Mouse (Mus musculus) midbrain, embryonic 14.5 days (tissue): ENCODE measurements around the gene 1600002K03Rik. TPM values are rescaled to one million over a fixed set of nuclear protein-coding genes. Genes with fewer than 3 reads are reported as not detected.

Experiments used
- ATAC-seq: fragments of 200-750 bp; cut with Nextera tagmentation; 2 replicates; pipeline ENCODE4 v1.8.0; 2017; ENCODE audit warnings: moderate number of reproducible peaks, moderate library complexity; ENCODE audit not compliant: low FRiP score, low TSS enrichment
- DNase-seq: peaks from one replicate; pipeline ENCODE4 v3.0.0-alpha.2; 2015
- H3K27ac ChIP-seq: fragments of 300-500 bp; sonication (generic); replicated peaks from 2 replicates; pipeline ENCODE4 v1.5.1; 2014; ENCODE audit warnings: mild to moderate bottlenecking, low read depth, low read length, moderate library complexity
- H3K27me3 ChIP-seq: fragments of 300-500 bp; sonication (generic); 2 replicates; pipeline ENCODE4 v1.6.1; 2014; ENCODE audit warnings: low read length, control low read depth, mixed read lengths; ENCODE audit not compliant: control insufficient read depth, insufficient read depth
- H3K36me3 ChIP-seq: fragments of 300-500 bp; sonication (generic); 2 replicates; pipeline ENCODE4 v1.6.1; 2014; ENCODE audit warnings: low read length, control low read depth; ENCODE audit not compliant: control insufficient read depth, insufficient read depth
- H3K4me1 ChIP-seq: fragments of 300-500 bp; sonication (generic); 2 replicates; pipeline ENCODE4 v1.6.1; 2014; ENCODE audit warnings: mild to moderate bottlenecking, antibody characterized with exemption, low read length, control low read depth; ENCODE audit not compliant: control insufficient read depth, insufficient read depth
- H3K4me2 ChIP-seq: fragments of 300-500 bp; sonication (generic); 2 replicates; pipeline ENCODE4 v1.6.1; 2014; ENCODE audit warnings: mild to moderate bottlenecking, low read length, moderate library complexity
- H3K4me3 ChIP-seq: fragments of 300-500 bp; sonication (generic); replicated peaks from 2 replicates; pipeline ENCODE4 v1.5.1; 2014; ENCODE audit warnings: low read depth, low read length
- H3K9ac ChIP-seq: fragments of 300-500 bp; sonication (generic); replicated peaks from 2 replicates; pipeline ENCODE4 v1.6.1; 2014; ENCODE audit warnings: mild to moderate bottlenecking, low read length, moderate library complexity
- H3K9me3 ChIP-seq: fragments of 300-500 bp; sonication (generic); 2 replicates; pipeline ENCODE4 v1.6.1; 2016; ENCODE audit warnings: low read length, control low read depth, mixed read lengths; ENCODE audit not compliant: control insufficient read depth
- WGBS: fragments of 180-500 bp; shearing (Covaris S2); extraction: QIAGEN DNeasy Blood & Tissue Kit; methylation state at CpG from one replicate; pipeline ENCODE4 v1.1.7; 2014; 5-methylcytosine and 5-hydroxymethylcytosine counted together
- polyA plus RNA-seq: library from polyadenylated mRNA; unstranded; fragments of >200 nt; fragmentation: Nextera tagmentation; extraction: Ambion mirVana; gene quantifications from 2 replicates; pipeline ENCODE4 v1.2.1, GENCODE M21; 2014

The 1600002K03Rik gene
- polyA plus RNA-seq, 1 experiment from 2014 or later = 5.7 TPM

- WGBS = 32% methylated on average over 6 of the region's 6 CpGs
- Histone ChIP-seq H3K27ac (peak overlapping the region; percentile 70), H3K36me3 (peaks cover 5% of the 10 kb centered on the region), H3K4me3 (no peak overlapping the region), H3K27me3 (no peaks in the 10 kb centered on the region), H3K9me3 (no peaks in the 10 kb centered on the region), H3K4me2 (no peak overlapping the region), H3K9ac (peak overlapping the region; percentile 36; the same call in 1 of the 2 replicates), H3K4me1 (peaks cover 33% of the 10 kb centered on the region)
- DNase-seq (no peak), ATAC-seq (no peak)
Observed at GRCm38 (mm10) chr10:80193976-80194375, 21.2 kb downstream of the 1600002K03Rik start.

GRCm38 (mm10) chr10:80194441-80194840, 21.7 kb downstream of the 1600002K03Rik start:
- H3K27me3 ChIP-seq = no peaks in the 10 kb centered on the region
- H3K4me1 ChIP-seq = peaks cover 30% of the 10 kb centered on the region
- H3K36me3 ChIP-seq = 0 out of 2 replicates have a peak, but pooled peaks cover under 1% of the 10 kb centered on the region
- no peak for DNase-seq
- H3K27ac ChIP-seq = peak overlapping the region; percentile 70
- peak overlapping the region; percentile 36; the same call in 1 of the 2 replicates for H3K9ac ChIP-seq
- H3K4me3 ChIP-seq = no peak overlapping the region
- no peaks in the 10 kb centered on the region for H3K9me3 ChIP-seq
- no peak for ATAC-seq
- WGBS = 9% methylated on average over 8 of the region's 8 CpGs
- H3K4me2 ChIP-seq = no peak overlapping the region

- DNase-seq (no peak), ATAC-seq (no peak)
- Histone ChIP-seq H3K4me3 (no peak overlapping the region), H3K9ac (no peak overlapping the region), H3K4me2 (no peak overlapping the region), H3K4me1 (peaks cover 16% of the 10 kb centered on the region), H3K9me3 (no peaks in the 10 kb centered on the region), H3K36me3 (no peaks in the 10 kb centered on the region), H3K27me3 (no peaks in the 10 kb centered on the region), H3K27ac (no peak overlapping the region)
- WGBS = 31% methylated on average over 1 of the region's 1 CpGs
Observed at GRCm38 (mm10) chr10:80196167-80196566, 23.4 kb downstream of the 1600002K03Rik start.

GRCm38 (mm10) chr10:80196778-80197581, 24.2 kb downstream of the 1600002K03Rik start:
- no peaks in the 10 kb centered on the region for H3K9me3 ChIP-seq
- no peak overlapping the region for H3K4me3 ChIP-seq
- 0 out of 2 replicates have a peak, but pooled peaks have one; percentile 36 for ATAC-seq
- 10% methylated on average over 33 of the region's 33 CpGs for WGBS
- no peak overlapping the region for H3K4me2 ChIP-seq
- DNase-seq = no peak
- H3K9ac ChIP-seq = no peak overlapping the region
- peaks cover 13% of the 10 kb centered on the region for H3K4me1 ChIP-seq
- H3K36me3 ChIP-seq = no peaks in the 10 kb centered on the region
- peak overlapping the region; percentile 45; the same call in 1 of the 2 replicates for H3K27ac ChIP-seq
- H3K27me3 ChIP-seq = no peaks in the 10 kb centered on the region

GRCm38 (mm10) chr10:80199440-80200008, 26.8 kb downstream of the 1600002K03Rik start:
- Histone ChIP-seq H3K36me3 (no peaks in the 10 kb centered on the region), H3K4me1 (peaks cover 13% of the 10 kb centered on the region), H3K9ac (no peak overlapping the region), H3K27me3 (no peaks in the 10 kb centered on the region), H3K4me3 (no peak overlapping the region), H3K27ac (peak overlapping the region; percentile 46; the same call in 1 of the 2 replicates), H3K9me3 (no peaks in the 10 kb centered on the region), H3K4me2 (no peak overlapping the region)
- 41% methylated on average over 3 of the region's 3 CpGs for WGBS
- ATAC-seq (peak; percentile 71; the same call in 1 of the 2 replicates), DNase-seq (peak; percentile 90)

GRCm38 (mm10) chr10:80200485-80200884, 27.7 kb downstream of the 1600002K03Rik start:
- no peak for DNase-seq
- Histone ChIP-seq H3K36me3 (no peaks in the 10 kb centered on the region), H3K27ac (peak overlapping the region; percentile 46), H3K4me1 (peaks cover 12% of the 10 kb centered on the region), H3K4me2 (no peak overlapping the region), H3K9ac (no peak overlapping the region), H3K27me3 (no peaks in the 10 kb centered on the region), H3K4me3 (no peak overlapping the region), H3K9me3 (no peaks in the 10 kb centered on the region)
- WGBS = 25% methylated on average over 6 of the region's 6 CpGs
- ATAC-seq = no peak

- 4% methylated on average over 7 of the region's 7 CpGs for WGBS
- Histone ChIP-seq H3K4me1 (peaks cover 27% of the 10 kb centered on the region), H3K9ac (no peak overlapping the region), H3K4me2 (no peak overlapping the region), H3K27ac (peak overlapping the region; percentile 45; the same call in 1 of the 2 replicates), H3K36me3 (no peaks in the 10 kb centered on the region), H3K9me3 (no peaks in the 10 kb centered on the region), H3K27me3 (no peaks in the 10 kb centered on the region), H3K4me3 (no peak overlapping the region)
- ATAC-seq (no peak), DNase-seq (no peak)
Observed at GRCm38 (mm10) chr10:80204055-80204454, 31.3 kb downstream of the 1600002K03Rik start.

GRCm38 (mm10) chr10:80207201-80207600, 34.5 kb downstream of the 1600002K03Rik start:
- H3K27ac ChIP-seq = peak overlapping the region; percentile 92
- peaks cover 31% of the 10 kb centered on the region for H3K4me1 ChIP-seq
- H3K36me3 ChIP-seq = no peaks in the 10 kb centered on the region
- no peaks in the 10 kb centered on the region for H3K27me3 ChIP-seq
- no peak overlapping the region for H3K9ac ChIP-seq
- no peaks in the 10 kb centered on the region for H3K9me3 ChIP-seq
- DNase-seq (no peak), ATAC-seq (no peak)
- no peak overlapping the region for H3K4me2 ChIP-seq
- whole genome bisulfite sequencing = 16% methylated on average over 1 of the region's 1 CpGs
- no peak overlapping the region for H3K4me3 ChIP-seq
